Mouse (Mus musculus): ENCODE data around the gene Ralbp1. TPM values are rescaled to one million over a fixed set of nuclear protein-coding genes. Genes with fewer than 3 reads are reported as not detected.

The Ralbp1 gene
- polyA plus RNA-seq, 1 experiment from 2014 or later = 47.8 TPM

GRCm38 (mm10) chr17:65924218-65924617 is 38.6 kb upstream of the Ralbp1 start:
- H3K4me3 ChIP-seq (ENCODE audit: low read depth, low read length) = no peak overlapping the region
- no peak overlapping the region for H3K4me2 ChIP-seq (ENCODE audit: low read depth, low read length)
- H3K4me1 ChIP-seq (ENCODE audit: control insufficient read depth, insufficient read depth, low read length) = no peaks in the 10 kb centered on the region
- ATAC-seq (replicated peaks; ENCODE audit: insufficient number of reproducible peaks, low FRiP score, low TSS enrichment, low read depth) (no peak), DNase-seq (ENCODE audit: low spot score) (no peak)
- no peaks in the 10 kb centered on the region for H3K9me3 ChIP-seq (replicated peaks; ENCODE audit: control insufficient read depth, low read length)
- WGBS = 73% methylated on average over 5 of the region's 5 CpGs
- no peaks in the 10 kb centered on the region; the same call in none of the 2 replicates for H3K36me3 ChIP-seq (replicated peaks; ENCODE audit: control insufficient read depth, insufficient read depth, low read depth, low read length)
- H3K27me3 ChIP-seq (ENCODE audit: control insufficient read depth, insufficient read depth, low read length) = no peaks in the 10 kb centered on the region
- no peak overlapping the region for H3K27ac ChIP-seq (replicated peaks; ENCODE audit: low read depth, low read length)
- no peak overlapping the region for H3K9ac ChIP-seq (replicated peaks; ENCODE audit: low read length)

DNA sequence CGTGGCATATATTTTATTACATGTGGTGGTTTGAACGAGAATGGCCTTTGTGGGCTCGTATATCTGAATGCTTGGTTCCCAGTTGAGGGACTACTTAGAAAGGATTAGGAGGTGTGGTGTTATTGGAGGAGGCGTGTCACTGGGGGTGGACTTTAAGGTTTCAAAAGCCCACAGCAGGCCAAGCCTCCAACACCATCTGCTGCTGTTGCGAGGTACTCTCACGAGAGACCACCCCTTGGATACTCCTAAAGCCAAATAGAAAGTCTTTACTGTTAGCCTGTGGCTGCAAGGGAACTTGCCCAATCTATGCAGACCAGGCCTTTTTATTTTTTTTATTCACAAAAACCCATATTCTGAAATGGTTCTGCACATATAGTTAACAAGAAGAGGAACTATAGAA is 36.4 kb upstream of the Ralbp1 start:
- H3K4me3 ChIP-seq (ENCODE audit: low read depth, low read length) = no peak overlapping the region
- no peaks in the 10 kb centered on the region for H3K27me3 ChIP-seq (ENCODE audit: control insufficient read depth, insufficient read depth, low read length)
- no peak overlapping the region for H3K27ac ChIP-seq (replicated peaks; ENCODE audit: low read depth, low read length)
- 83% methylated on average over 6 of the region's 6 CpGs for WGBS
- ATAC-seq (replicated peaks; ENCODE audit: insufficient number of reproducible peaks, low FRiP score, low TSS enrichment, low read depth) = no peak
- no peak overlapping the region for H3K9ac ChIP-seq (replicated peaks; ENCODE audit: low read length)
- no peaks in the 10 kb centered on the region; the same call in none of the 2 replicates for H3K36me3 ChIP-seq (replicated peaks; ENCODE audit: control insufficient read depth, insufficient read depth, low read depth, low read length)
- no peaks in the 10 kb centered on the region for H3K9me3 ChIP-seq (replicated peaks; ENCODE audit: control insufficient read depth, low read length)
- H3K4me2 ChIP-seq (ENCODE audit: low read depth, low read length) = no peak overlapping the region
- DNase-seq (ENCODE audit: low spot score) = no peak
- H3K4me1 ChIP-seq (ENCODE audit: control insufficient read depth, insufficient read depth, low read length) = no peaks in the 10 kb centered on the region

DNA sequence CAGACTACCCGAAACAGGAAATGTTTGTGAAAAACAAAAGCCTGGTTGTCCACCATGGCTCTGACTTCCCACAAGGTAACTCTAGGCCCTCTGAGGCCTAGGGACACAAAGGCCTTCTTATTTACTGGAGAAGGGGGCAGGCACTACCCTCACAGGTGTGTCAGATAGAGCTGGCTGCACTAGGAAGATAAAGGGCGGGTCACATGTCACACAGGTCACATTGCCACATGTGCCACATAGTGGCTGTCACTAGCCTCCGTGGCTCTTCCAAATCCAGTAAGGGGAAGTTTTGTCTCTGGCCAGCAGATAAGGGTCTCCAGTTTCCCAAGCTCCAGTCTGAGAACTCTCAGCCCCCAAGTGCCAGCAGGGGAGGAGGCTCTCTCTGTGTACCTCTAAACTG is 33.6 kb upstream of the Ralbp1 start:
- DNase-seq (ENCODE audit: low spot score) (no peak), ATAC-seq (replicated peaks; ENCODE audit: insufficient number of reproducible peaks, low FRiP score, low TSS enrichment, low read depth) (no peak)
- 40% methylated on average over 3 of the region's 3 CpGs for WGBS
- Histone ChIP-seq H3K27ac (replicated peaks; ENCODE audit: low read depth, low read length) (no peak overlapping the region), H3K4me2 (ENCODE audit: low read depth, low read length) (no peak overlapping the region), H3K9ac (replicated peaks; ENCODE audit: low read length) (no peak overlapping the region), H3K9me3 (replicated peaks; ENCODE audit: control insufficient read depth, low read length) (no peaks in the 10 kb centered on the region), H3K36me3 (replicated peaks; ENCODE audit: control insufficient read depth, insufficient read depth, low read depth, low read length) (no peaks in the 10 kb centered on the region; the same call in none of the 2 replicates), H3K27me3 (ENCODE audit: control insufficient read depth, insufficient read depth, low read length) (no peaks in the 10 kb centered on the region), H3K4me3 (ENCODE audit: low read depth, low read length) (no peak overlapping the region), H3K4me1 (ENCODE audit: control insufficient read depth, insufficient read depth, low read length) (no peaks in the 10 kb centered on the region)

- no peak overlapping the region for H3K27ac ChIP-seq (replicated peaks; ENCODE audit: low read depth, low read length)
- no peak overlapping the region for H3K4me2 ChIP-seq (ENCODE audit: low read depth, low read length)
- peak; percentile 53 for ATAC-seq (replicated peaks; ENCODE audit: insufficient number of reproducible peaks, low FRiP score, low TSS enrichment, low read depth)
- H3K4me3 ChIP-seq (ENCODE audit: low read depth, low read length) = no peak overlapping the region
- no peaks in the 10 kb centered on the region for H3K27me3 ChIP-seq (ENCODE audit: control insufficient read depth, insufficient read depth, low read length)
- no peak for DNase-seq (ENCODE audit: low spot score)
- WGBS = 46% methylated on average over 8 of the region's 8 CpGs
- H3K36me3 ChIP-seq (replicated peaks; ENCODE audit: control insufficient read depth, insufficient read depth, low read depth, low read length) = no peaks in the 10 kb centered on the region
- H3K4me1 ChIP-seq (ENCODE audit: control insufficient read depth, insufficient read depth, low read length) = no peaks in the 10 kb centered on the region
- no peak overlapping the region for H3K9ac ChIP-seq (replicated peaks; ENCODE audit: low read length)
- no peaks in the 10 kb centered on the region for H3K9me3 ChIP-seq (replicated peaks; ENCODE audit: control insufficient read depth, low read length)
Measured at GRCm38 (mm10) chr17:65916135-65916668, 30.6 kb upstream of the Ralbp1 start.

DNA sequence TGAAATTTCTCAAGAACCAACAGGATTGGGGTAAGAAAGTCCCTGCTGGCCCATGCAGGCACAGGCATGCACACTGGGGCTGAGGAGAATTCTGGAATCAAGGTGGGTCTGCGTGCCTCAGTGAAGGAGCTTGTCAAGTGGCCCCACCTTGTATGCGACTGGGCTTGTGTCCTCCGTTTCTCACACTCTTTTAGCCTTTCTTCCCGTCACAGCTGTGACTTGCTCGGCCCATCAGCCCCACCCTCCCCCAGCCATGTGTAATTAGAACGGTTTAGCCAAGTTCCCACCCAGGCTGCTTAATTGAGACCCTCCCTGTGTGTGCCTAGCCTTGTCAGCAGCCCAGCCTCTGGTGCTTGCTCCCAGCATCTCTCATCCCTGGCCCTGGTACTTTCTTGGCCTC is 28.5 kb upstream of the Ralbp1 start:
- 48% methylated on average over 6 of the region's 6 CpGs for WGBS
- ATAC-seq (replicated peaks; ENCODE audit: insufficient number of reproducible peaks, low FRiP score, low TSS enrichment, low read depth) = no peak
- no peak for DNase-seq (ENCODE audit: low spot score)
- Histone ChIP-seq H3K4me1 (ENCODE audit: control insufficient read depth, insufficient read depth, low read length) (no peaks in the 10 kb centered on the region), H3K9ac (replicated peaks; ENCODE audit: low read length) (no peak overlapping the region), H3K9me3 (replicated peaks; ENCODE audit: control insufficient read depth, low read length) (no peaks in the 10 kb centered on the region), H3K4me2 (ENCODE audit: low read depth, low read length) (no peak overlapping the region), H3K4me3 (ENCODE audit: low read depth, low read length) (no peak overlapping the region), H3K27ac (replicated peaks; ENCODE audit: low read depth, low read length) (no peak overlapping the region), H3K36me3 (replicated peaks; ENCODE audit: control insufficient read depth, insufficient read depth, low read depth, low read length) (no peaks in the 10 kb centered on the region), H3K27me3 (ENCODE audit: control insufficient read depth, insufficient read depth, low read length) (no peaks in the 10 kb centered on the region)

GRCm38 (mm10) chr17:65912202-65912601 is 26.6 kb upstream of the Ralbp1 start:
- H3K9me3 ChIP-seq (replicated peaks; ENCODE audit: control insufficient read depth, low read length) = no peaks in the 10 kb centered on the region
- no peaks in the 10 kb centered on the region for H3K4me1 ChIP-seq (ENCODE audit: control insufficient read depth, insufficient read depth, low read length)
- H3K27ac ChIP-seq (replicated peaks; ENCODE audit: low read depth, low read length) = no peak overlapping the region
- no peaks in the 10 kb centered on the region for H3K27me3 ChIP-seq (ENCODE audit: control insufficient read depth, insufficient read depth, low read length)
- H3K4me2 ChIP-seq (ENCODE audit: low read depth, low read length) = no peak overlapping the region
- WGBS = 88% methylated on average over 2 of the region's 2 CpGs
- no peak overlapping the region for H3K4me3 ChIP-seq (ENCODE audit: low read depth, low read length)
- no peak for ATAC-seq (replicated peaks; ENCODE audit: insufficient number of reproducible peaks, low FRiP score, low TSS enrichment, low read depth)
- DNase-seq (ENCODE audit: low spot score) = no peak
- H3K9ac ChIP-seq (replicated peaks; ENCODE audit: low read length) = no peak overlapping the region
- no peaks in the 10 kb centered on the region for H3K36me3 ChIP-seq (replicated peaks; ENCODE audit: control insufficient read depth, insufficient read depth, low read depth, low read length)

DNA sequence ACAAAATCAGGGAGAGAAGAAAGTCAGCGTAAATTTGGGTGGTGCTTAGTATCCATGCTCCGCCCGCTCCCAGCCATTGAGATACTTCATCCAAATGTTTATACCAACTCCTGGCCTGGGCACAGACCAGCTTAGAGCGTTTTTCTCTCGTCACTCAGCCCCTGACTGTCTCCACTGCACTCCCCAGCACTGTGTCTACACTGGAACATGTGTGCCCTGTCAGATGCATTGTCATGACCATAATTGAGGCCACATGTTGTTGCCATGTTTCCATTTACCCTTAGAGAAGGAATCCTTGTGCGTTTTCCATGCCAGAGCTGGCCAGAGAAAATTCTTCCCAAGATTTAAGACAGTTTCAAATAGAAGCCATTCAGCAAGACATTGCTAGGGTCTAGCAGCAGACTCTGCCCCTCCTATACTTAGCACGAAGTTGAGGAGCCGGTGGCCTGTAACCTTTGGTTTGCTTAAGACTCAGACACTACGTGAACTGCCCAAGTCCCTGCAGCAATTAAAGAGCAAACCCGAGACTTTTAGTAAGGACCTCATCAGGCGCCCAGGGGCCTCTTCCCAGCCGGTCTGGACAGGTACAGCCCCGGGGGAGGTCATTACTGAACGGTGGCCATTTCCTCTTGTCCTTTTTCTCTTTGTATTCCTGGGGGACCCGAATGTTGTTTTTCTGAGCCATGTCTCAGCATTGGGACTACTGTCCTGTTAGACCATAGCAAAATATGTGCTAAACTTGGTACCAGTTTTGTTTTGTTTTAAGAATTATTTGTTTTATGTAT is 25.9 kb upstream of the Ralbp1 start:
- ATAC-seq (replicated peaks; ENCODE audit: insufficient number of reproducible peaks, low FRiP score, low TSS enrichment, low read depth) (0 out of 2 replicates have a peak, but pooled peaks have one; percentile 62), DNase-seq (ENCODE audit: low spot score) (peak; percentile 68)
- no peaks in the 10 kb centered on the region for H3K27me3 ChIP-seq (ENCODE audit: control insufficient read depth, insufficient read depth, low read length)
- H3K9ac ChIP-seq (replicated peaks; ENCODE audit: low read length) = no peak overlapping the region
- no peaks in the 10 kb centered on the region for H3K4me1 ChIP-seq (ENCODE audit: control insufficient read depth, insufficient read depth, low read length)
- WGBS = 54% methylated on average over 15 of the region's 15 CpGs
- no peaks in the 10 kb centered on the region for H3K9me3 ChIP-seq (replicated peaks; ENCODE audit: control insufficient read depth, low read length)
- no peak overlapping the region for H3K4me3 ChIP-seq (ENCODE audit: low read depth, low read length)
- no peak overlapping the region for H3K27ac ChIP-seq (replicated peaks; ENCODE audit: low read depth, low read length)
- no peak overlapping the region for H3K4me2 ChIP-seq (ENCODE audit: low read depth, low read length)
- H3K36me3 ChIP-seq (replicated peaks; ENCODE audit: control insufficient read depth, insufficient read depth, low read depth, low read length) = no peaks in the 10 kb centered on the region

DNA sequence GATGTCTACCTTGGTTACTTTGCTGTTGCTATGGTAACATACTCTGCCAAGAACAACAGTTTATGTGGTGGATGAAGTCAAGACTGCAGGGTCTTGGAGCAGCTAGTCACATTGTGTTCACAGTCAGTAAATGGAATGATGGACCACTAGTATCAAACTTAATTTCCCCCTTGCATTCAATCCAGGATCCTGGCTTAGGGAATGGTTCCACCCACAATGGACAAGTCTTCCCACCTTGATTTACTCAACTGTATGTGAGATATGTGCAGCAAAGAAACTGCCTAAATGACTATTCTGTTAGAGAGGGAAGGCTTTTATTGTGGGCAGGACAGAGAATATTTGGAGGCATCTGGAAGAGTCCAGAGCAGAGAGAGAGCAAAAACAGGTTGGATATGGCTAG is 22.7 kb upstream of the Ralbp1 start:
- H3K9ac ChIP-seq (replicated peaks; ENCODE audit: low read length) = no peak overlapping the region
- ATAC-seq (replicated peaks; ENCODE audit: insufficient number of reproducible peaks, low FRiP score, low TSS enrichment, low read depth) (no peak), DNase-seq (ENCODE audit: low spot score) (no peak)
- no peak overlapping the region for H3K4me3 ChIP-seq (ENCODE audit: low read depth, low read length)
- no peaks in the 10 kb centered on the region for H3K27me3 ChIP-seq (ENCODE audit: control insufficient read depth, insufficient read depth, low read length)
- H3K9me3 ChIP-seq (replicated peaks; ENCODE audit: control insufficient read depth, low read length) = no peaks in the 10 kb centered on the region
- no peak overlapping the region for H3K27ac ChIP-seq (replicated peaks; ENCODE audit: low read depth, low read length)
- H3K4me1 ChIP-seq (ENCODE audit: control insufficient read depth, insufficient read depth, low read length) = no peaks in the 10 kb centered on the region
- no peak overlapping the region for H3K4me2 ChIP-seq (ENCODE audit: low read depth, low read length)
- no peaks in the 10 kb centered on the region for H3K36me3 ChIP-seq (replicated peaks; ENCODE audit: control insufficient read depth, insufficient read depth, low read depth, low read length)
